Mouse (Mus musculus): ENCODE measurements at regions not wholly inside any gene's neighbourhood (a gene's known extent, or its start where the extent isn't known, plus 50 kb on each side); places are given as distances from the start of the nearest gene placed in this dataset.

GRCm38 (mm10) chr8:54446370-54446769 lies 83.0 kb upstream of the Asb5 start:
- Histone ChIP-seq H3K4me3 (replicated peaks in 1 of 3; ENCODE audit: low read depth in 2 of 3, low read length in 2 of 3, poor library complexity in 1 of 3) (no peak overlapping the region), H3K27ac (ENCODE audit: insufficient read depth, low read depth) (no peak overlapping the region), H3K9me3 (replicated peaks; ENCODE audit: low read length) (no peaks in the 10 kb centered on the region), H3K4me1 (ENCODE audit: control insufficient read depth in 1 of 2, insufficient read depth in 2 of 2) (peaks cover 6 to 22% of the 10 kb centered on the region in 2 experiments; a peak in 2 of 4 replicates), H3K79me2 (replicated peaks; ENCODE audit: control insufficient read depth, extremely low read depth, insufficient read depth, poor library complexity, severe bottlenecking) (no peaks in the 10 kb centered on the region), H3K4me2 (ENCODE audit: insufficient read depth, low read depth, poor library complexity, severe bottlenecking) (peak overlapping the region; percentile 55; the same call in 1 of the 2 replicates), H3K9ac (ENCODE audit: insufficient read depth, low read depth) (no peak overlapping the region), H3K27me3 (replicated peaks) (no peaks in the 10 kb centered on the region), H3K36me3 (replicated peaks in 1 of 2; ENCODE audit: control insufficient read depth in 1 of 2, insufficient read depth in 1 of 2, low read length in 1 of 2) (no peaks in the 10 kb centered on the region)
- TF ChIP-seq ETS1 (conservative IDR thresholded peaks at IDR 0.05; ENCODE audit: low read depth, low read length) = no peak
- TF ChIP-seq CHD1 (IDR thresholded peaks at IDR 0.05; ENCODE audit: low read depth, low read length) = no peak
- TF ChIP-seq PAX5 (IDR thresholded peaks at IDR 0.05; ENCODE audit: low read length) = no peak
- no peak for TF ChIP-seq ZNF384 (IDR thresholded peaks at IDR 0.05; ENCODE audit: low read depth, low read length)
- no peak for TF ChIP-seq RCOR1 (conservative IDR thresholded peaks at IDR 0.05; ENCODE audit: low read depth, low read length)
- no peak for TF ChIP-seq TCF12 (IDR thresholded peaks at IDR 0.05; ENCODE audit: low read depth, low read length)
- no peak for TF ChIP-seq ELF1 (IDR thresholded peaks at IDR 0.05; ENCODE audit: low read depth, low read length)
- no peak for TF ChIP-seq HCFC1 (IDR thresholded peaks at IDR 0.05; ENCODE audit: low read depth, low read length)
- no peak for TF ChIP-seq NELFE (IDR thresholded peaks at IDR 0.05; ENCODE audit: low read depth, low read length)
- no peak for TF ChIP-seq POLR2A (IDR thresholded peaks at IDR 0.05; ENCODE audit: low read depth, low read length)
- TF ChIP-seq RAD21 (IDR thresholded peaks at IDR 0.05; ENCODE audit: low read depth, low read length) = no peak
- no peak for TF ChIP-seq CTCF (conservative IDR thresholded peaks at IDR 0.05 in 1 of 2, IDR thresholded peaks at IDR 0.05 in 1 of 2; ENCODE audit: low read depth in 2 of 2, low read length in 2 of 2)
- TF ChIP-seq E2F4 (IDR thresholded peaks at IDR 0.05; ENCODE audit: insufficient replicate concordance, low read depth, low read length) = no peak
- no peak for DNase-seq (ENCODE audit: extremely low read depth)
- in situ Hi-C loops (cut with MboI; ENCODE audit: low pct_ligation_motif_present, low pct_unique_long_range_greater_than_20kb, low sequenced_read_pairs) = no loop called here
- dilution Hi-C loops (cut with MboI; ENCODE audit: extremely low pct_ligation_motif_present, extremely low pct_unique_long_range_greater_than_20kb, low sequenced_read_pairs) = no loop called here

GRCm38 (mm10) chr8:54449811-54450210 lies 79.6 kb upstream of the Asb5 start:
- H3K27ac ChIP-seq (ENCODE audit: insufficient read depth, low read depth) = no peak overlapping the region
- no peak overlapping the region for H3K9ac ChIP-seq (ENCODE audit: insufficient read depth, low read depth)
- H3K9me3 ChIP-seq (replicated peaks; ENCODE audit: low read length) = no peaks in the 10 kb centered on the region
- no peaks in the 10 kb centered on the region for H3K36me3 ChIP-seq (replicated peaks in 1 of 2; ENCODE audit: control insufficient read depth in 1 of 2, insufficient read depth in 1 of 2, low read length in 1 of 2)
- H3K4me3 ChIP-seq (replicated peaks in 1 of 3; ENCODE audit: low read depth in 2 of 3, low read length in 2 of 3, poor library complexity in 1 of 3) = no peak overlapping the region
- no peaks in the 10 kb centered on the region for H3K79me2 ChIP-seq (replicated peaks; ENCODE audit: control insufficient read depth, extremely low read depth, insufficient read depth, poor library complexity, severe bottlenecking)
- H3K4me2 ChIP-seq (ENCODE audit: insufficient read depth, low read depth, poor library complexity, severe bottlenecking) = no peak overlapping the region
- dilution Hi-C loops (cut with MboI; ENCODE audit: extremely low pct_ligation_motif_present, extremely low pct_unique_long_range_greater_than_20kb, low sequenced_read_pairs) = no loop called here
- peak; percentile 20 for DNase-seq (ENCODE audit: extremely low read depth)
- peaks cover 6 to 22% of the 10 kb centered on the region in 2 experiments; a peak in 2 of 4 replicates for H3K4me1 ChIP-seq (ENCODE audit: control insufficient read depth in 1 of 2, insufficient read depth in 2 of 2)
- in situ Hi-C loops (cut with MboI; ENCODE audit: low pct_ligation_motif_present, low pct_unique_long_range_greater_than_20kb, low sequenced_read_pairs) = no loop called here
- TF ChIP-seq TCF12 (IDR thresholded peaks at IDR 0.05; ENCODE audit: low read depth, low read length) = no peak
- no peak for TF ChIP-seq ZMIZ1 (IDR thresholded peaks at IDR 0.05; ENCODE audit: low read depth, low read length)
- no peak for TF ChIP-seq POLR2AphosphoS2 (IDR thresholded peaks at IDR 0.05; ENCODE audit: low read depth, low read length)
- no peak for TF ChIP-seq CHD1 (IDR thresholded peaks at IDR 0.05; ENCODE audit: low read depth, low read length)
- TF ChIP-seq PAX5 (IDR thresholded peaks at IDR 0.05; ENCODE audit: low read length) = no peak
- no peak for TF ChIP-seq KAT2A (IDR thresholded peaks at IDR 0.05; ENCODE audit: insufficient replicate concordance, low read length)
- no peak for TF ChIP-seq POLR2A (IDR thresholded peaks at IDR 0.05; ENCODE audit: low read depth, low read length)
- no peak for TF ChIP-seq RAD21 (IDR thresholded peaks at IDR 0.05; ENCODE audit: low read depth, low read length)
- TF ChIP-seq JUN (IDR thresholded peaks at IDR 0.05; ENCODE audit: insufficient read depth, low read depth, low read length) = no peak
- TF ChIP-seq MAX (IDR thresholded peaks at IDR 0.05; ENCODE audit: low read length) = no peak
- TF ChIP-seq HCFC1 (IDR thresholded peaks at IDR 0.05; ENCODE audit: low read depth, low read length) = no peak
- TF ChIP-seq JUND (conservative IDR thresholded peaks at IDR 0.05; ENCODE audit: low read depth, low read length) = no peak
- no peak for TF ChIP-seq MYC (IDR thresholded peaks at IDR 0.05; ENCODE audit: low read depth, low read length)
- TF ChIP-seq EP300 (IDR thresholded peaks at IDR 0.05; ENCODE audit: low read length) = no peak
- H3K27me3 ChIP-seq (replicated peaks) = no peaks in the 10 kb centered on the region
